ENCODE assay signal across 20 mouse cellular contexts in genomic region chr1:52466518-52467120, GRCm38 (mm10). TPM values are rescaled to one million over a fixed set of nuclear protein-coding genes. Genes with fewer than 3 reads are reported as not detected.
DNase-seq lines count a peak whose midpoint lies in the region; ATAC-seq and TF ChIP-seq lines count a peak whose summit lies in the region.
"Had no signal": no experiment of that assay in that cellular context is flagged by ENCODE, and none has a peak within 500 bp of the region (broad histone marks: within the 10 kb centered on the region; RNA-seq: fewer than 3 reads in every experiment).

No protein-coding gene starts in this region.

- ATAC-seq in liver, embryonic 15.5 days (ENCODE audit: insufficient read depth): no peak
- no peak for ATAC-seq in hindbrain, embryonic 11.5 days (ENCODE audit: low FRiP score)
- ATAC-seq: CD4-positive, CD25-positive, alpha-beta regulatory T cell, adult 4 months; forebrain, embryonic 13.5 days; forebrain, postnatal 0 days; hindbrain, embryonic 16.5 days; inflammation-experienced regulatory T-cells, adult 6 months had no signal

- H3K27ac ChIP-seq in layer of hippocampus, adult 2 months: peak overlapping the region; percentile 74; the same call in 1 of the 2 replicates
- peak overlapping the region; percentile 65; the same call in 1 of the 2 replicates for H3K27ac ChIP-seq in liver, embryonic 15.5 days (replicated peaks)
- H3K27ac ChIP-seq in hindbrain, embryonic 11.5 days (ENCODE audit: low read depth, low read length): no peak overlapping the region
- H3K27ac ChIP-seq: embryonic facial prominence, embryonic 10.5 days; forebrain, embryonic 13.5 days; heart, embryonic 13.5 days; hindbrain, embryonic 12.5 days had no signal

- H3K9me3 ChIP-seq in liver, embryonic 15.5 days (replicated peaks): no peaks in the 10 kb centered on the region
- no peaks in the 10 kb centered on the region for H3K9me3 ChIP-seq in hindbrain, embryonic 11.5 days (ENCODE audit: control insufficient read depth, low read length)
- H3K9me3 ChIP-seq: embryonic facial prominence, embryonic 10.5 days; forebrain, embryonic 13.5 days; heart, embryonic 13.5 days; hindbrain, embryonic 12.5 days had no signal

- no peak overlapping the region for H3K9ac ChIP-seq in liver, embryonic 15.5 days
- H3K9ac ChIP-seq in hindbrain, embryonic 11.5 days (ENCODE audit: low read depth, low read length): no peak overlapping the region
- H3K9ac ChIP-seq: forebrain, embryonic 13.5 days; forebrain, postnatal 0 days; heart, embryonic 13.5 days; hindbrain, embryonic 12.5 days had no signal

- no peak for TF ChIP-seq CTCF in layer of hippocampus, adult 2 months (conservative IDR thresholded peaks at IDR 0.05)

- peaks cover 7% of the 10 kb centered on the region for H3K4me1 ChIP-seq in liver, embryonic 15.5 days (replicated peaks)
- H3K4me1 ChIP-seq in hindbrain, embryonic 11.5 days (replicated peaks; ENCODE audit: control insufficient read depth, insufficient read depth, low read length): no peaks in the 10 kb centered on the region
- H3K4me1 ChIP-seq: heart, embryonic 13.5 days had no signal

- H3K36me3 ChIP-seq in liver, embryonic 15.5 days (replicated peaks): peaks cover 25% of the 10 kb centered on the region
- H3K36me3 ChIP-seq in hindbrain, embryonic 11.5 days (ENCODE audit: control insufficient read depth, insufficient read depth, low read length): no peaks in the 10 kb centered on the region
- H3K36me3 ChIP-seq: embryonic facial prominence, embryonic 10.5 days; hindbrain, embryonic 12.5 days had no signal

- peak; percentile 22 to 30 for DNase-seq in cerebellum, adult 18-20 months
- DNase-seq in cerebellum, postnatal 4 days (ENCODE audit: low spot score in 2 of 2): no peak
- DNase-seq in layer of hippocampus, adult 2 months (ENCODE audit: low spot score in 2 of 2): no peak
- no peak for DNase-seq in layer of hippocampus, postnatal 25 days (ENCODE audit: extremely low spot score in 1 of 2, low spot score in 1 of 2)
- DNase-seq in liver: no peak
- DNase-seq in hindbrain, embryonic 11.5 days (ENCODE audit: low spot score): no peak
- DNase-seq: adrenal gland, postnatal 10 days; B cell, adult 2 months; cerebellum, adult 8-10 months; forebrain, postnatal 0 days; gastrocnemius, postnatal 14 days; heart, postnatal 36 days had no signal

- no peaks in the 10 kb centered on the region for H3K27me3 ChIP-seq in liver, embryonic 15.5 days
- H3K27me3 ChIP-seq in hindbrain, embryonic 11.5 days (ENCODE audit: control insufficient read depth, insufficient read depth, low read length): no peaks in the 10 kb centered on the region
- H3K27me3 ChIP-seq: forebrain, embryonic 13.5 days; heart, embryonic 13.5 days; hindbrain, embryonic 12.5 days had no signal

- no peak overlapping the region for H3K4me2 ChIP-seq in liver, embryonic 15.5 days
- H3K4me2 ChIP-seq in hindbrain, embryonic 11.5 days (replicated peaks; ENCODE audit: low read depth, low read length): no peak overlapping the region
- H3K4me2 ChIP-seq: forebrain, embryonic 13.5 days; heart, embryonic 13.5 days; hindbrain, embryonic 12.5 days had no signal

- 84% methylated on average over 8 of the region's 8 CpGs for WGBS in liver, embryonic 15.5 days (ENCODE audit: insufficient replicate concordance)
- WGBS in hindbrain, embryonic 11.5 days: 95% methylated on average over 8 of the region's 8 CpGs

- no peak overlapping the region for H3K4me3 ChIP-seq in layer of hippocampus, adult 2 months
- no peak overlapping the region for H3K4me3 ChIP-seq in liver, embryonic 15.5 days (replicated peaks)
- no peak overlapping the region for H3K4me3 ChIP-seq in hindbrain, embryonic 11.5 days (ENCODE audit: low read depth, low read length)
- H3K4me3 ChIP-seq: embryonic facial prominence, embryonic 10.5 days; forebrain, embryonic 13.5 days; heart, embryonic 13.5 days; hindbrain, embryonic 12.5 days had no signal

RNA-seq across cellular contexts. Expression of gene Nab1, which starts 33.9 kb away (rescaled TPM):
- 10 to 100 TPM; 31.0 to 32.2 TPM for total RNA-seq in layer of hippocampus, adult 2 months (2021)
- 10 to 100 TPM; 24.5 TPM for total RNA-seq in layer of hippocampus, postnatal 25 days (2021)
- polyA plus RNA-seq in liver, embryonic 15.5 days (2015; fragmentation: Nextera tagmentation; extraction: Ambion mirVana): 15.5 and 18.2 TPM in 2 replicates
- 9.2 and 10.0 TPM in 2 replicates for polyA plus RNA-seq in hindbrain, embryonic 11.5 days (2014; fragmentation: Nextera tagmentation; extraction: Ambion mirVana)

Comparison
In these comparisons a context has a peak if more than half of its experiments do, and no peak if none do; other contexts are left out.
1. DNase-seq: peak in cerebellum, adult 18-20 months (2 of 2); none in cerebellum, postnatal 4 days (0 of 2), layer of hippocampus, adult 2 months (0 of 2), layer of hippocampus, postnatal 25 days (0 of 2), liver (single experiment) and hindbrain, embryonic 11.5 days (single experiment).